Mouse (Mus musculus): ENCODE measurements around the gene Duxbl1.
"Not testable (repeated sequence)": the region's sequence is repeated elsewhere in the genome, so short reads cannot be mapped to it uniquely, and the experiment has no call there.

GRCm38 (mm10) chr14:25978371-25979241 is at the start of gene Duxbl1:
- not testable (repeated sequence) for TF ChIP-seq CTCF (IDR thresholded peaks at IDR 0.05; ENCODE audit: extremely low read depth, insufficient read length, insufficient replicate concordance, low read depth, low read length); POLR2A (IDR thresholded peaks at IDR 0.05; ENCODE audit: low read depth, low read length)

All from small intestine, adult 2 months (tissue).